Mouse (Mus musculus): Measurements from ENCODE around the gene Slc25a51.
A peak's percentile ranks its signal among the peaks of the same experiment; 100 is the strongest.

The Slc25a51 gene

DNA sequence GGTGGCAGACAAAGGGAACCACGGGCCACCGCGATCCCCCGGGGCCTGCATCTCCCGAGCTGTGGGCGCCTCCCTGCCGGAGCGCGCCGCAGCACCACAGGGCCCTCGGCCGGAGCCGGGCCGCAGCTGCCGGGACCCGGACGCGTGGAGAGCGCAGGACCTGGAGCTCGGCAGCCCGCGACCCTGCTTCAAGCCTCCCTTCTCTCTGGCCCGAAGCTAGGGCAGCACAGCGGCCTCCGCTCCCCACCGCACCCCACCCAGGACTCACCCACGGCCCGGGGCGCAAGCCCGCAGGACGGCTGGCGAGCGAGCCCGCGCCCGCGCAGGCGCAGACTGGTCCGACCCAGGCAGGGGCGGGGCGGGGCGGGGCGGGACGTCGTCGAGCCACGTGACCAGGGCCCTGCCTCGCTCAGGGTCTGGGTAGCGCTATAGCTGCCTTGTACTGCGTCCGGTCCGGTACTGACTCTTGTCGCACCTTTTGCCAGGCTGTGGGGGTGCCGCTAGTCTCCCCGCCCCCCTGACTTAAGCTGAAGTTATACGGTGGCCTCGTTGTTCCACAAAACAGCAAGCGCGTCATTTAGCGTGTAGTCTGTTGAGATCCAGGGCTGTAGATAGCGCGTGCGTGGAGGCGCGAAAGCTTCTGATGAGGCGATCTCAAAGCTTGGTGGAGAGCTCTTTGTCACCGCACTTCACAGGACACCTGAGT, at the start of gene Slc25a51:
TSS of gene Slc25a51 (minus strand) at position 340 of the 706 bp plus-strand sequence.
- peak; percentile 89 to 92 for DNase-seq (ENCODE audit: low spot score in 2 of 2)

GRCm38 (mm10) chr4:45457543-45457942, 49.0 kb upstream of the Slc25a51 start:
- DNase-seq (ENCODE audit: low spot score in 2 of 2) = no peak

DNA sequence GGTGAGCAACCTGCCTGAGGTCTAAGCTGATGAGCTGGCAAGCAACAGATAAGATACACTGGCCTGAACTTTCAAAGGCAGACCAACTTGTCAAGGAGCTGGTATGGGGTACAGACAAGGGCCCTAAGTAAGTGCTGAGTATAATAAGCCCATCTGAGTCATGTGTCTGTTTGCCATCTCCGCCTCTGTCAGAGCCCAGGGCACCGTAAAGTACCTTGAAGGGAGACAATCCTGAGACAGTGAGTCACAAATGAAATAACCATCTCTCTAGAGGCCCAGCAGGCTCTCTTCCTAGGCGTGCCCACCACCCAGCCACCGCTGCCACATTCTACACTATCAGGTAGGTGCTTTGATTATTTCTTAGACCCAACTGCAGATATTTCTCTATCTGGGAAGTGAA, 46.4 kb upstream of the Slc25a51 start:
- DNase-seq (ENCODE audit: low spot score in 2 of 2) = no peak

DNA sequence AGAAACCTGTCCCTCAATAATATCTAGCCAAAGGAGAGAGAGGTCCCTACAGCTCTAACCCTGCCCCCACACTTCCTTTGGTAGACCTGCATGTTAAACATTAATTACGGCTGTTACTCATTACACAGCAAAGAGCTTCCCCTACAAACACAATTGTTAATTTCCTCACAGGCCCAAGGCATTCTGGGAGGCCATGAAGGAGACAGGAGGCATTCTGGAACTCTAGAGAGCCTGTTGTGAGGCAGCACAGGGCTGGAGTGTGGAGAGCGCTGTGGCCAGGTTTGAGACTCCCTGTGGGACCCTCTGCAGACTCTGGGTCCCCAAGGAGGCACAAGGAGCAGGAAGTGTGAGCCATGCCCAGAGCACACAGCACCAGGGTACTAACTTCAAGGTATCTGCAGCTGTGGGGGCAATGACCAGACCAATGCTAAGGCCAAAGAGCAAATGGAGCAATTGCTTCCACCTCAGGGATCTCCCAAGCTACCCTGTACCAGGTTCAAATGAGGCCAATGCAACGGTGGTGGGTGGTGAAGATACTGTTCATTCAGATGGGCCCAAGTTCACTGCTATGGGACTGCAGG, 44.8 kb upstream of the Slc25a51 start:
- no peak for DNase-seq (ENCODE audit: low spot score in 2 of 2)

- no peak for DNase-seq (ENCODE audit: low spot score in 2 of 2)
These were observed 44.1 kb upstream of the Slc25a51 start for GRCm38 (mm10) chr4:45452569-45453111.

DNA sequence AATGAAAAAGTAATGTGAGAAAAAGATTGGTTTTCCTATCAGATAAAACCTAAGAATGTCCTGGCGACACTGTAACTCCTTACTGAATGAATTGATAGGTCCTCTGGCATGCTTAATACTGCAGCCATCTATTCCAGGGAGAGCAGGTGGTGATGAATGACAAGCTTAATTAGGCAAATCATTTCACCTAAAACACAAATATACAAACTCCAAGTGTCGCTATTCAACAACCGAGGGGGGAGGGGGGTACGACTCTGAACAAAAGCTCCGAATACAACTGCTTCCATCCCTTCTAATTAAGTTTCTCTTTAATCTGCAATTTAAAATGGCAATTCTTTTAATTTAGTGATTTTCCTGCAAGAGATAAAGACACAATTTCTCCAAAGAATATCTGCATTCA, 40.4 kb upstream of the Slc25a51 start:
- no peak for DNase-seq (ENCODE audit: low spot score in 2 of 2)

DNA sequence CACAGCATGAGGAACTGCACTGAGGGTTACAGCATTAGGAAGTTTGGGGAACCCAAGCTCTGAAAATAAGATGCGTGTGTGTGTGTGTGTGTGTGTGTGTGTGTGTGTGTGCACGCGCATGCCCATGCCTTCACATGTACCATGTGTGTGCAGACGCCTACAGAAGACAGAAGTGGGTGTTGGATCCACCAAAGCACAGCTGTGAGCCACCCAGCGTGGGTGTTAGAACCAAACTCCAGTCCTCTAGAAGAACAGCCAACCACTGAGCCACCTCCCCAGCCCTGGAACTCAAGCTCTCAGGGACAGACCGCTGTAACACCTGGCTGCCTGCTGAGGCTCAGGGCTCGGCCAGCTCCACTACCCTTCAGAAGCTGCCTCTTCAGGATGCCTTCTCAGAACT, 39.9 kb upstream of the Slc25a51 start:
- DNase-seq (ENCODE audit: low spot score in 2 of 2) = no peak

GRCm38 (mm10) chr4:45447196-45447595, 38.6 kb upstream of the Slc25a51 start:
- DNase-seq (ENCODE audit: low spot score in 2 of 2) = no peak

DNA sequence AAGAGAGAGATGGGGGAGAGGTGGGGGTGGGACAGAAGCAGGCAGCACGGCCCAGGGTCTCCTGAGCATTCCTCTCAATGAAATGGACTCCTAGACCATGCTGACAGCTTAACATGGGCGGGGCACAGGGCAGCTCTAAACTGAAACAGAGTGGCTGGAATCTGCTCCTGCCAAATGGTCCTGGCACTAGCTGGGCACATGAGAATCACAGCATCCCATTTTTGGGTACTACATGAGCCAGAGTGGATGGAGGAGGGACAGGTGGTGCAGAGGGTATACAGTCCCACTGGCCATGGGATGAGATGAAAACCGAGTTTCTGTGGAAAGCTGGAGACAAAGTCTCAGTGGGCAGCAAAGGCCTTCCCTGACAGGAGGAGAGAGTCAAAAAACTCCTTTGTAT, 36.7 kb upstream of the Slc25a51 start:
- DNase-seq (ENCODE audit: low spot score in 2 of 2) = no peak

GRCm38 (mm10) chr4:45444813-45445212, 36.2 kb upstream of the Slc25a51 start:
- no peak for DNase-seq (ENCODE audit: low spot score in 2 of 2)

GRCm38 (mm10) chr4:45443652-45444051, 35.1 kb upstream of the Slc25a51 start:
- DNase-seq (ENCODE audit: low spot score in 2 of 2) = no peak

DNA sequence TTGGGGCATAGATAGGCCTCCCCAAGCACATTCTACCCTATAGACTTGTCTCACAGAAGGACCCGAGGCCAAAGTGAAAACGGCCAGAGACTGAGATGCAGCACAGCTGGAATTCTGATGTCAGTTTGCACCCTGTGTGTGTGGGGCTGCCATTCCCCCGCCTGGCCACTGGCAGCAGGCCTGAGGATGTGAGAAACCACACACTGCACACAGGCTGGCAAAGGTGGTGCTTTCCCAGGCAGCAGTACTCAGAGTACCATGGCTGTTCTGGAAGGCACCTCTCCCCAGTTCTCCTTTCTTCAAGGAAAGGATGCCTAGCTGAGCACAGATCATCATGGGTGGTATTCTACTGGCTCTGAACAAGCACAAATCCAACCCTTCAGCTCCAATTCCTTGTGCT, 33.7 kb upstream of the Slc25a51 start:
- DNase-seq (ENCODE audit: low spot score in 2 of 2) = no peak

DNA sequence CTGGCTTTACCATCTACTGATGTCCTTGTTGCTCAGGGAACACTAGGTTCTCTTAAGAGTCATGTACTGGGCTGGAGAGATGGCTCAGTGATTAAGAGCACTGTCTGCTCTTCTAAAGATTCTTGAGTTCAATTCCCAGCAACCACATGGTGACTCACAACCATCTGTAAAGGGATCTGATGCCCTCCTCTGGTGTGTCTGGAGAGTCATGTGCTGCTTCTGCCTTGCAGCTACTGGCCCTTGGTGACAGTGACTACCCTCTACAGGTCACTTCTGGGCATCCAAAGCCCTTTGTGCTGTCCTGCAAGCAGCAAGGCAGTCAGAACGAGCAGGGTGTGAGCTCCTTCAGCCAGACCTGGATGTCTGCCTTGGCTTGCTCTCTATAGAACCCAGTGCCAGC, 33.2 kb upstream of the Slc25a51 start:
- no peak for DNase-seq (ENCODE audit: low spot score in 2 of 2)

- DNase-seq (ENCODE audit: low spot score in 2 of 2) = no peak
These were observed 30.7 kb upstream of the Slc25a51 start for GRCm38 (mm10) chr4:45439281-45439680.

DNA sequence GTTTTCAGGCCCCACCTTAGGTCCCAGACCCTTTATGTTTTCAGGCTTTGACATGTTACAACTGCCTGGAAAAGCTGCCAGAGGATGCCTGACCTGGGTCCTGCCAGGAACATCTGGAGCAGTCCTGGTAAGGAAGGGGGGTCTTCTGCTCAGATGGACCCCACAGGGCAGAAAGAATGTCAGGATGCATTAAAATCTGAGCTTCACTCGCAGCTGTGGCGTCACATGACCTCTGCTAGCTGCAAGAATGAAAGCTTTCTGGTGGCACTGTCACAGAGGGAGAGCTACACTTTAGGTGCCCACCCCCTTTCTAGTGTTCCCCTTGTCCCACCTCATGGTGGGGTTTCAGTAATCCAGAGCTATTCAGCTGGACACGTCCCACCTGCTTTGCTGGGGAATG, 28.4 kb upstream of the Slc25a51 start:
- no peak for DNase-seq (ENCODE audit: low spot score in 2 of 2)

DNA sequence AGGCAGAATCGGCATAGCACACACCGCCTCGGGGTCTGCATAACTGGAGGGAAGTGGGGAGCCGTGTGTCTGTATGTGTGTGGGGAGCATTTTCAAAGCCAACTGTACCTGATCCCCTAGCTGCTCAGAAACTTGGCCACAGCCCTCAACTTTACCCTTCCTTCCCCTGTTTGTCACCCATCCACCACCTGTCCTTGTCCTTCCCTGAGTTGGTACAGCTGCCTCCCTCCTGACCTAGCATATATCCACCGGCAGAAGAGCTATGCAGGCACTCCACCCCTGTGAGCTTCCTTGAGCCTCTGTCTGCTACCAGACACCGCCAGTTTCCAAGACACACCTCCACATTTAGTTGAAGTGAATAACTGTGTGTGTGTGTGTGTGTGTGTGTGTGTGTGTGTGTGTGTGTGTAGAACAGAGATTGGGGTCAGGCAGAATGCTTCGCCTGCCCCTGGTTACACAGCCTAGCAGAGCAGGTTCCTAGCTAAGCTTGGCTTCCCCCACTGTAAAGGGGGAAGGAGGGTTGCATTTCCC, 27.9 kb upstream of the Slc25a51 start:
- no peak for DNase-seq (ENCODE audit: low spot score in 2 of 2)

DNA sequence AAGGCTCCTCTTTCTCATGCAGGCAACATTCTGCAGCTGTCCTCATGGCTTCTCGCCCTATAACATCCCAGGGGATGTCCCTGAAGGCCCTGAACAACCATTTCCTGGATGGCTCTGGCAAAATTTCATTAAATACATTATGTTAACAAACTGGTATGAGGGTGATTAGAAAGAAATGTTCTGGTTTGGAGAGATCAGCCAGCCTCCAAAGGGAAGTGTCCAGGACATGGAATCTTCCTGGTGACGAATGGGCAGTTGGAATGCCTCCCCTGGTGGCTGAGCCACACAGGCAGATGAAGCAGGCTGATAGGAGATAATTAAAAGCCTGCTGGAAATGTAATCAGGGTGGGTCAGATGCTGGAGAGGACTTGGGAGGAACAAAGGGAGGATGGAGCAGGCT, 27.3 kb upstream of the Slc25a51 start:
- no peak for DNase-seq (ENCODE audit: low spot score in 2 of 2)

GRCm38 (mm10) chr4:45434681-45435080, 26.1 kb upstream of the Slc25a51 start:
- DNase-seq (ENCODE audit: low spot score in 2 of 2) = no peak

GRCm38 (mm10) chr4:45434071-45434470, 25.5 kb upstream of the Slc25a51 start:
- DNase-seq (ENCODE audit: low spot score in 2 of 2) = no peak

DNA sequence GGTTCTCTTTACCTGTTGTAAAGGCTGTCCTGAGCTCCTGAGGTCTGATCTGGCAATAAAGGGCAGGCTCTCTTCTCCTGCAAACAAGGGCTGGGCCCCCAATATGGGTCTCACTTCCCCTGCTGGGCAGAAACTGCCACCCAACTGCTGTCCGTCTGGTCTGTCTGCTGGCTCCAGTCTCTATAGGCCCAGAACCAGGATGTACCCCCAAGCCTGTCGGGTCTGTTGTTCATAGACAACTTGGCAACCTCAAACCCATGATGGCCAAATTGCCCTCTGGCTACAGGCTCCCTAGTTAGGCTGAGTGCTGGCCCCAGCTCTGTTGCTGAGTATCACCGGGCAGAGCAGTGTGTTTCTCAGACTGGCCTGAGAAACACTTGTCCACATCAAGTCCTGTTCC, 23.2 kb upstream of the Slc25a51 start:
- no peak for DNase-seq (ENCODE audit: low spot score in 2 of 2)

DNA sequence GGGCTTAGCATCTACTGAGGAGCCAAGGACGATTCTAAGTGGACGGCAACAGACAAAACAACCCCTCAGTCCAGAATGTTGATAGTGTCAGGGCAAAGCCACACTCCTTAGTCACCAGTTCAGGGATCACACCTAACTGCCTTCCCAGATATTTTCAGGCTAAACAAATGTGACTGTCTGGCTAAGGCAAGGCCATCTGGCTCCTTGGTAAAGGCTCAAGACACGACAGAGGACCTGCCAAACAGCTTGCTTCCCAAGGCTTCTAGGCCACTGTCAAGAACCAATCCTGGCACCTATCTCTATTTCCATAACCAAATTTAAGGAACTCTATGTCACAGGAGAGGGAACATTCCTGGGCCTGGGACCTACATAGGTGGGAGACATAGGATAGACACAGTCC, 22.8 kb upstream of the Slc25a51 start:
- DNase-seq (ENCODE audit: low spot score in 2 of 2) = no peak

DNA sequence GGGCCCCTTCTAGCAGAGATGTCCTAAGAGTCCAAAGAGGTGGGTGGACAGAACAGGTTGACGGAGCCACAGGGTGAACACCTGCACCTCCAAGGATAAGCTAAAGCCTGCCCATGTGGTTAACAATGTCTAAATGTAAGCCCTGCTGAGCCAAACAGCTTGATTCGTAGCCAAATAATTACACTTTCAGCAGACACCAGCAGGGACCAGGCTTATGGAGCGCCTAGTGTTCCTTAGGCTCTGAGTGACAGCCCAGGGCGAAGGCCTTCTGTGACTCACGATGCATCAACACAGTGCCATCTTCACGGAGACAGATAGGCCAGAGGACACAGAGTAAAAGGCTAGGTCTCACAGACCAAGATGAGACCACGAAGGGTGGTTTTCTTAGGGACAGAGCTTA, 20.9 kb upstream of the Slc25a51 start:
- DNase-seq (ENCODE audit: low spot score in 2 of 2) = no peak

- DNase-seq (ENCODE audit: low spot score in 2 of 2) = peak; percentile 49 to 52
These were observed 18.3 kb upstream of the Slc25a51 start for GRCm38 (mm10) chr4:45426724-45427457.

All from right cerebral cortex, postnatal 10 days (tissue).